Mouse (Mus musculus) kidney, adult 8-10 months (tissue): Measurements from ENCODE around the gene Gm9125.
"Not testable (repeated sequence)": the region's sequence is repeated elsewhere in the genome, so short reads cannot be mapped to it uniquely, and the experiment has no call there.

Experiments used
- DNase-seq, 2 experiments: peaks; one replicate each; pipeline ENCODE4 v3.0.0; 2022

Gm9125 gene

DNA sequence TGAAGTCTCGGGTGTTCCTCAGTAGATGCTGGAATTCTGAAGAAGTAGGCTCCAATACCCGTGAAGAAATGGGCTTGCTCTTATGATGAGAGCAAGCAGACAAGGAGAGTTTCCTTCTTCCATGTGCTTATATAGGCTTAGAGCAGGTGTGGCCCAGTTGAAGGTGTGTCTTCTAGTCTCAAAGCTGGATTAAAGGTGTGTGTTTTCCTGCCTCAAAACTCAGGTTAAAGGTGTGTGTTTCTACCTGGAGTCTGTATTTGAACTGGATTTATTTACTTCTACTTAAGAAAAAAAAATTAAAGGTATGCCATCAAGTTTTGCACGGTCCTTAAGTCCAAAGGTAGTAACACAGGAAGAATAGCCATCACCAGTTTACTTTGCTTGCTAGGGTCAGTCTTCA, at the start of gene Gm9125:
Gene Gm9125, minus strand, starts transcription at position 101 of the 400 bp plus-strand sequence.
- DNase-seq, result not testable (repeated sequence)

GRCm38 (mm10) chr3:94072544-94072943, 17.9 kb upstream of the Gm9125 start, which contains the start of gene Gm10697:
Gene Gm10697, minus strand, starts transcription at chr3:94072644.
- not testable (repeated sequence) for DNase-seq

DNA sequence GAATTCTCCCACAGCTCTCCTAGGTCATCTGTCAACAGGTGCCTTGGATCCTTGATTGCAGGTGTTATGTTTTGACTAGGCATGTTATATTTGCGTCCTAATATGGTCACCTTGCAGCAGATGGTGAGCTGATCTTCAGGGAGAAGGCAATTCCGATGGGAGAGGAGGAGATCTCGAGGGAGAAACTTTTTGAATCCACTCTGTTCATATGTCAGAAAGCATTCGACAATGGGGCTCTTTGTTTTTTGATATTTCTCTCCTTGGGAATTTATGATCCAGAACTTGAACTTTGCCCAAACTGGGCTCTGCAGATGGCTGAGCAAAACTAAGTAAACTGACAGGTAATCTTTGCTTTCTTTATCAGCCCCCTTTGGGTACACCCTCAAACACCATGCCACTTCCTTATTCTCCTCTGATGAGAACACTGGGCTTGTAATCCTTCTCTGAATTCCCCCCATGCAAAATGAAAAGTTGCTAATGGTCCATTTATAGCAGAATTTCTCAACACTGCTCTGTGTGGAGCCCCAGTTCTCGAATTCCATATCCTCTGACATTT, 5.0 kb downstream of the Gm9125 start:
- not testable (repeated sequence) for DNase-seq

DNA sequence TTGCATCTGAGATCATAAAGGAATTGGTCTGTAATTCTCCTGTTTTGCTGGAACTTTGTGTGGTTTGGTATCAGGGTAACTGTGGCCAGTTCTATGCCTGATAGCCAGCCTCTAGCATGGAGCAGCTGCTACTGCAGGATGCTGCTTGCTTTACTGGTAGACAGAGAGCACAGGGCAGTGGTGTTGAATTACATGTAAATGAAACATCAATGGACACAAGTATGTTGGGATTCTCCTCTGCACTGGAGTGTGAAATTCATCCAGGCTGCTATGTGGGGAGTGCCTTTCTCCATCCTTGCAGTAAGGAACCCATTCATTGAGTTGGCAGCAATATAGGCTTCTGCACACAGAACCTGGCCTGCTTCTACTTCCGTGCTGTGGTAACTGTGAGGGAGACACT, 16.4 kb downstream of the Gm9125 start:
- DNase-seq, result not testable (repeated sequence)

- not testable (repeated sequence) for DNase-seq
Observed at GRCm38 (mm10) chr3:94034400-94034799, 20.3 kb downstream of the Gm9125 start.
